8 mouse cellular contexts compared by ENCODE assay signal in genomic region chr13:111687285-111687781, GRCm38 (mm10). TPM values are rescaled to one million over a fixed set of nuclear protein-coding genes. Genes with fewer than 3 reads are reported as not detected.
A peak's percentile ranks its signal among the peaks of the same experiment; 100 is the strongest.
DNase-seq lines count a peak whose midpoint lies in the region; ATAC-seq lines count a peak whose summit lies in the region.

No protein-coding gene starts in this region.

- H3K36me3 ChIP-seq in hindbrain, embryonic 11.5 days (ENCODE audit: control insufficient read depth, insufficient read depth, low read length), result no peaks in the 10 kb centered on the region

- H3K4me3 ChIP-seq in hindbrain, embryonic 11.5 days (ENCODE audit: low read depth, low read length), result peak overlapping the region; percentile 93

- 1% methylated on average over 35 of the region's 35 CpGs for WGBS in hindbrain, embryonic 11.5 days

- H3K4me1 ChIP-seq in hindbrain, embryonic 11.5 days (replicated peaks; ENCODE audit: control insufficient read depth, insufficient read depth, low read length), result no peaks in the 10 kb centered on the region

- peak; percentile 68 for ATAC-seq in hindbrain, embryonic 11.5 days (ENCODE audit: low FRiP score)

- H3K27ac ChIP-seq in hindbrain, embryonic 11.5 days (ENCODE audit: low read depth, low read length), result peak overlapping the region; percentile 95

- DNase-seq in Muller cell, postnatal 12 days (ENCODE audit: inconsistent ontology term), result peak; percentile 87
- peak; percentile 49 for DNase-seq in cerebellum, adult 9-11 months
- DNase-seq in frontal cortex, adult 2 months (ENCODE audit: extremely low spot score in 1 of 2, low spot score in 1 of 2), result peak; percentile 7 to 64
- peak; percentile 78 for DNase-seq in hindbrain, embryonic 11.5 days (ENCODE audit: low spot score)
- peak; percentile 44 to 45 for DNase-seq in layer of hippocampus, postnatal 14 days (ENCODE audit: low spot score in 2 of 2)
- peak; percentile 62 for DNase-seq in lung, postnatal 14 days
- peak; percentile 2 for DNase-seq in retina, postnatal 7 days (ENCODE audit: low read depth, low spot score)
- DNase-seq in urinary bladder, adult 18-20 months (ENCODE audit: low spot score in 2 of 2), result peak; percentile 41 to 64

- no peaks in the 10 kb centered on the region for H3K27me3 ChIP-seq in hindbrain, embryonic 11.5 days (ENCODE audit: control insufficient read depth, insufficient read depth, low read length)

- H3K4me2 ChIP-seq in hindbrain, embryonic 11.5 days (replicated peaks; ENCODE audit: low read depth, low read length), result peak overlapping the region; percentile 87

- no peaks in the 10 kb centered on the region for H3K9me3 ChIP-seq in hindbrain, embryonic 11.5 days (ENCODE audit: control insufficient read depth, low read length)

- peak overlapping the region; percentile 99 for H3K9ac ChIP-seq in hindbrain, embryonic 11.5 days (ENCODE audit: low read depth, low read length)

RNA-seq across cellular contexts. Expression of gene Mier3, which starts 6.6 kb away (rescaled TPM):
- 12.3 and 14.6 TPM in 2 replicates for polyA plus RNA-seq in frontal cortex, adult 2 months (2012; rRNA removed)
- 26.4 and 31.6 TPM in 2 replicates for polyA plus RNA-seq in hindbrain, embryonic 11.5 days (2014; fragmentation: Nextera tagmentation; extraction: Ambion mirVana)
- 10 to 100 TPM; 21.9 to 24.9 TPM for total RNA-seq in layer of hippocampus, postnatal 14 days (2021)

Comparison
In these comparisons a context has a peak if more than half of its experiments do, and no peak if none do; other contexts are left out.
1. Peak in every context shown above with its lines: DNase-seq, ATAC-seq, H3K4me3 ChIP-seq and H3K27ac ChIP-seq.
2. DNase-seq: peak in every context shown above with its lines; median percentile 87 in Muller cell, postnatal 12 days; 78 in hindbrain, embryonic 11.5 days; 62 in lung, postnatal 14 days; 52 in urinary bladder, adult 18-20 months; 49 in cerebellum, adult 9-11 months; 44 in layer of hippocampus, postnatal 14 days; 36 in frontal cortex, adult 2 months; 2 in retina, postnatal 7 days.